Mouse (Mus musculus): ENCODE results near the gene Zfp622. TPM values are rescaled to one million over a fixed set of nuclear protein-coding genes. Genes with fewer than 3 reads are reported as not detected.

Gene Zfp622
- total and polyA plus RNA-seq, 2 experiments from 2014 or later: 33.9 to 35.6 TPM

- H3K27ac ChIP-seq (ENCODE audit: low read depth, low read length): no peak overlapping the region
- ATAC-seq (ENCODE audit: low FRiP score): no peak
- H3K9ac ChIP-seq (replicated peaks; ENCODE audit: low read length, poor library complexity, severe bottlenecking): no peak overlapping the region
- 57% methylated on average over 14 of the region's 14 CpGs for WGBS
- H3K4me1 ChIP-seq (ENCODE audit: insufficient read depth, low read length): no peaks in the 10 kb centered on the region
- no peaks in the 10 kb centered on the region for H3K36me3 ChIP-seq (ENCODE audit: insufficient read depth, low read length)
- TF ChIP-seq CTCF (IDR thresholded peaks at IDR 0.05): no peak
- H3K4me3 ChIP-seq (ENCODE audit: low read depth, low read length): no peak overlapping the region
- H3K27me3 ChIP-seq (ENCODE audit: insufficient read depth, low read length): no peaks in the 10 kb centered on the region
- no peak overlapping the region for H3K4me2 ChIP-seq (ENCODE audit: low read depth, low read length, poor library complexity, severe bottlenecking)
- H3K9me3 ChIP-seq (ENCODE audit: low read length): no peaks in the 10 kb centered on the region
- no peak for DNase-seq (ENCODE audit: low spot score)
These were observed 32.0 kb downstream of the Zfp622 start for GRCm38 (mm10) chr15:26015979-26016665.

GRCm38 (mm10) chr15:26021721-26022120 lies 37.6 kb downstream of the Zfp622 start:
- 54% methylated on average over 8 of the region's 8 CpGs for whole genome bisulfite sequencing
- Histone ChIP-seq H3K4me1 (ENCODE audit: insufficient read depth, low read length) (no peaks in the 10 kb centered on the region), H3K9me3 (ENCODE audit: low read length) (no peaks in the 10 kb centered on the region), H3K27ac (ENCODE audit: low read depth, low read length) (no peak overlapping the region), H3K27me3 (ENCODE audit: insufficient read depth, low read length) (no peaks in the 10 kb centered on the region), H3K4me3 (ENCODE audit: low read depth, low read length) (no peak overlapping the region), H3K9ac (replicated peaks; ENCODE audit: low read length, poor library complexity, severe bottlenecking) (no peak overlapping the region), H3K4me2 (ENCODE audit: low read depth, low read length, poor library complexity, severe bottlenecking) (no peak overlapping the region), H3K36me3 (ENCODE audit: insufficient read depth, low read length) (no peaks in the 10 kb centered on the region)
- DNase-seq (ENCODE audit: low spot score) (peak; percentile 34), ATAC-seq (ENCODE audit: low FRiP score) (no peak)
- TF ChIP-seq CTCF (IDR thresholded peaks at IDR 0.05): no peak

DNA sequence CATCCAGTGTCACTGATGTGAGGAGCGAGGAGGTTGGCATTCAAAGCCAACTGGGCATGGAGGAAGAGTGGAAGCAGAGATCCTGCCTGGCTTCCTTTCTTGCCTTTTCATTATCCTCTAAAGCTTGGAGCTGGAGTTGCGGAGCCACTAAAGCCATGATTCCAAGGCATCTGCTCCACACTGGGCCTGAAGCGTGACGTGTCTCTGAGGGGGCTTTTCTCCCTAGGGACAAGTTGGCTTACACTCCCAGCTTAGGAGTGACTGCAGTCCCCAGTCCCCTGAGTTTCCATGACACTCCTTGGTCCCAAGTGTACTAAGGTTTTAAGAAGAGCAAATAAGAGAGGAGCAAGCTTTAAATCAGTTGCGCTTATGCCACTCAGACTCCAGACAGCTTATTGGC lies 38.5 kb downstream of the Zfp622 start:
- no peaks in the 10 kb centered on the region for H3K27me3 ChIP-seq (ENCODE audit: insufficient read depth, low read length)
- H3K9ac ChIP-seq (replicated peaks; ENCODE audit: low read length, poor library complexity, severe bottlenecking): no peak overlapping the region
- H3K4me2 ChIP-seq (ENCODE audit: low read depth, low read length, poor library complexity, severe bottlenecking): no peak overlapping the region
- DNase-seq (ENCODE audit: low spot score) (no peak), ATAC-seq (ENCODE audit: low FRiP score) (no peak)
- no peak overlapping the region for H3K27ac ChIP-seq (ENCODE audit: low read depth, low read length)
- 83% methylated on average over 5 of the region's 5 CpGs for WGBS
- no peak overlapping the region for H3K4me3 ChIP-seq (ENCODE audit: low read depth, low read length)
- no peaks in the 10 kb centered on the region for H3K4me1 ChIP-seq (ENCODE audit: insufficient read depth, low read length)
- no peaks in the 10 kb centered on the region for H3K36me3 ChIP-seq (ENCODE audit: insufficient read depth, low read length)
- H3K9me3 ChIP-seq (ENCODE audit: low read length): no peaks in the 10 kb centered on the region
- no peak for TF ChIP-seq CTCF (IDR thresholded peaks at IDR 0.05)

- Histone ChIP-seq H3K9me3 (ENCODE audit: low read length) (no peaks in the 10 kb centered on the region; the same call in 1 of the 2 replicates), H3K9ac (replicated peaks; ENCODE audit: low read length, poor library complexity, severe bottlenecking) (no peak overlapping the region), H3K36me3 (ENCODE audit: insufficient read depth, low read length) (no peaks in the 10 kb centered on the region), H3K4me2 (ENCODE audit: low read depth, low read length, poor library complexity, severe bottlenecking) (no peak overlapping the region), H3K27ac (ENCODE audit: low read depth, low read length) (no peak overlapping the region), H3K4me1 (ENCODE audit: insufficient read depth, low read length) (no peaks in the 10 kb centered on the region), H3K4me3 (ENCODE audit: low read depth, low read length) (no peak overlapping the region), H3K27me3 (ENCODE audit: insufficient read depth, low read length) (no peaks in the 10 kb centered on the region)
- WGBS: 71% methylated on average over 3 of the region's 3 CpGs
- ATAC-seq (ENCODE audit: low FRiP score): no peak
- no peak for TF ChIP-seq CTCF (IDR thresholded peaks at IDR 0.05)
- DNase-seq (ENCODE audit: low spot score): peak; percentile 17
These were observed 47.5 kb downstream of the Zfp622 start for GRCm38 (mm10) chr15:26031692-26032091.

GRCm38 (mm10) chr15:26040567-26040966 lies 56.4 kb downstream of the Zfp622 start:
- no peak for TF ChIP-seq CTCF (IDR thresholded peaks at IDR 0.05)
- 19% methylated on average over 1 of the region's 1 CpGs for WGBS
- Histone ChIP-seq H3K27me3 (ENCODE audit: insufficient read depth, low read length) (no peaks in the 10 kb centered on the region), H3K36me3 (ENCODE audit: insufficient read depth, low read length) (no peaks in the 10 kb centered on the region), H3K4me1 (ENCODE audit: insufficient read depth, low read length) (no peaks in the 10 kb centered on the region), H3K4me2 (ENCODE audit: low read depth, low read length, poor library complexity, severe bottlenecking) (no peak overlapping the region), H3K9ac (replicated peaks; ENCODE audit: low read length, poor library complexity, severe bottlenecking) (no peak overlapping the region), H3K9me3 (ENCODE audit: low read length) (no peaks in the 10 kb centered on the region), H3K27ac (ENCODE audit: low read depth, low read length) (no peak overlapping the region), H3K4me3 (ENCODE audit: low read depth, low read length) (no peak overlapping the region)
- DNase-seq (ENCODE audit: low spot score): no peak
- no peak for ATAC-seq (ENCODE audit: low FRiP score)

GRCm38 (mm10) chr15:26041196-26041947 lies 57.2 kb downstream of the Zfp622 start:
- Histone ChIP-seq H3K27me3 (ENCODE audit: insufficient read depth, low read length) (no peaks in the 10 kb centered on the region), H3K4me3 (ENCODE audit: low read depth, low read length) (no peak overlapping the region), H3K9me3 (ENCODE audit: low read length) (no peaks in the 10 kb centered on the region), H3K4me1 (ENCODE audit: insufficient read depth, low read length) (no peaks in the 10 kb centered on the region), H3K4me2 (ENCODE audit: low read depth, low read length, poor library complexity, severe bottlenecking) (no peak overlapping the region), H3K36me3 (ENCODE audit: insufficient read depth, low read length) (no peaks in the 10 kb centered on the region), H3K9ac (replicated peaks; ENCODE audit: low read length, poor library complexity, severe bottlenecking) (no peak overlapping the region), H3K27ac (ENCODE audit: low read depth, low read length) (no peak overlapping the region)
- TF ChIP-seq CTCF (IDR thresholded peaks at IDR 0.05): no peak
- ATAC-seq (ENCODE audit: low FRiP score): no peak
- 81% methylated on average over 2 of the region's 2 CpGs for WGBS
- no peak for DNase-seq (ENCODE audit: low spot score)

Small RNAs within 50 kb of the gene (microRNA-seq; reads per million reads assigned to microRNA genes)
- gene Mir7212 (ENCODE audit: borderline number of aligned reads): not detected

Other genes starting within 250 kb of the Zfp622 start
- 29.0 and 44.6 TPM in 2 replicates for gene Retreg1, start 141.2 kb upstream of the Zfp622 start, total RNA-seq (2014; rRNA removed)
- gene Retreg1, start 141.2 kb upstream of the Zfp622 start, polyA plus RNA-seq (2015; fragmentation: Nextera tagmentation; extraction: Ambion mirVana): 21.9 and 28.0 TPM in 2 replicates

All from midbrain, postnatal 0 days (tissue).